In the genomic region with DNA sequence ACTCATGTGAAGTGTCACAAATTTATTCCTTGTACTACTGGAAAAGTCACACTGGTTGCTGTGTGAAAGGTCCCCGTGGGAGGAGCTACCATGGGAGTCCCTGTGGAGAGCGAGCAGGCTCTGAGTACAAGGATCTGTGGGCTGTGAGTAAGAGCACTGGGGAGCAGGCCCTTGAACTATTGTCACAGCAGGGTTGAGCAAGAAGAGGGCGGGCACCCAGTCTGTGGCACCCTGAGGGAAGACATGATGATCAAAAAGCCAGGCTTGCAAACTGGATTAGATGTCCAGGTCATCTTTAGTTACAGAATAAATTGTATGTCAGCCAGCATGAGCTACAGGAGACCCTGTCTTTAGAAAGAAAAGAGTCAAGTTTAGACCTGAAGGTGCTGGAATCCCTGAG, we compare ENCODE assay signal across 24 mouse cellular contexts. TPM values are rescaled to one million over a fixed set of nuclear protein-coding genes. Genes with fewer than 3 reads are reported as not detected.
DNase-seq lines count a peak whose midpoint lies in the region; ATAC-seq lines count a peak whose summit lies in the region.
"Had no signal": no experiment of that assay in that cellular context is flagged by ENCODE, and none has a peak within 500 bp of the region (broad histone marks: within the 10 kb centered on the region; RNA-seq: fewer than 3 reads in every experiment).

No protein-coding gene starts in this region.

- H3K9ac ChIP-seq in heart, embryonic 11.5 days (ENCODE audit: low read depth, low read length): no peak overlapping the region
- H3K9ac ChIP-seq: limb, embryonic 15.5 days; neural tube, embryonic 12.5 days had no signal

- 57% methylated on average over 3 of the region's 3 CpGs for WGBS in heart, embryonic 11.5 days (ENCODE audit: insufficient replicate concordance)

- H3K36me3 ChIP-seq in heart, embryonic 11.5 days (ENCODE audit: control insufficient read depth, insufficient read depth, low read length): no peaks in the 10 kb centered on the region
- H3K36me3 ChIP-seq: forebrain, embryonic 10.5 days; hindbrain, embryonic 10.5 days; limb, embryonic 15.5 days; neural tube, embryonic 12.5 days had no signal

- peak; percentile 75 for DNase-seq in heart, adult 11 months
- DNase-seq in adrenal gland, adult 18-20 months (ENCODE audit: low spot score in 2 of 2): peak; percentile 49 to 55
- DNase-seq in fat pad, adult 2 months (ENCODE audit: extremely low read depth, low read depth, low spot score): peak; percentile 91
- DNase-seq in lung, postnatal 36 days: peak; percentile 72
- no peak for DNase-seq in cerebellum, postnatal 10 days
- no peak for DNase-seq in gastrocnemius, adult 18-20 months (ENCODE audit: low spot score)
- DNase-seq: cerebellum, postnatal 25 days; gastrocnemius, postnatal 36 days; right cerebral cortex, postnatal 4 days; thymus, adult 2 months had no signal

- H3K4me1 ChIP-seq in heart, embryonic 11.5 days (ENCODE audit: control insufficient read depth, insufficient read depth, low read length): no peaks in the 10 kb centered on the region
- H3K4me1 ChIP-seq: forebrain, embryonic 10.5 days; hindbrain, embryonic 10.5 days; limb, embryonic 15.5 days; neural tube, embryonic 12.5 days had no signal

- no peaks in the 10 kb centered on the region for H3K9me3 ChIP-seq in heart, embryonic 11.5 days (replicated peaks; ENCODE audit: control insufficient read depth, low read length)
- H3K9me3 ChIP-seq: forebrain, embryonic 10.5 days; hindbrain, embryonic 10.5 days; limb, embryonic 15.5 days; neural tube, embryonic 12.5 days had no signal

- no peak overlapping the region for H3K4me2 ChIP-seq in heart, embryonic 11.5 days
- H3K4me2 ChIP-seq: limb, embryonic 15.5 days; neural tube, embryonic 12.5 days had no signal

- H3K27me3 ChIP-seq in heart, embryonic 11.5 days (ENCODE audit: control insufficient read depth, insufficient read depth, low read length): no peaks in the 10 kb centered on the region
- H3K27me3 ChIP-seq: limb, embryonic 15.5 days; neural tube, embryonic 12.5 days had no signal

- ATAC-seq in heart, embryonic 11.5 days (replicated peaks; ENCODE audit: insufficient number of reproducible peaks, low FRiP score, low TSS enrichment): no peak
- no peak for ATAC-seq in erythroid progenitor cell, adult 5-6 weeks (replicated peaks; ENCODE audit: low FRiP score, poor library complexity, severe bottlenecking)
- ATAC-seq: activated CD4-positive, CD25-positive, alpha-beta regulatory T cell, adult 4 months; inflammation-experienced regulatory T-cells, adult 6 months had no signal

- no peak overlapping the region for H3K4me3 ChIP-seq in heart, embryonic 11.5 days (ENCODE audit: low read depth, low read length)
- H3K4me3 ChIP-seq: forebrain, embryonic 10.5 days; hindbrain, embryonic 10.5 days; limb, embryonic 15.5 days; neural tube, embryonic 12.5 days had no signal

- no peak overlapping the region for H3K27ac ChIP-seq in heart, embryonic 11.5 days (ENCODE audit: low read depth, low read length)
- H3K27ac ChIP-seq: forebrain, embryonic 10.5 days; hindbrain, embryonic 10.5 days; limb, embryonic 15.5 days; neural tube, embryonic 12.5 days had no signal

RNA-seq across cellular contexts. Expression of a gene that starts 26.3 kb away (rescaled TPM):
- 12.8 and 13.9 TPM in 2 replicates for polyA plus RNA-seq in heart, embryonic 11.5 days (2014; fragmentation: Nextera tagmentation; extraction: Ambion mirVana)
- 100 to 1,000 TPM; 622 to 707 TPM for total RNA-seq in adrenal gland, adult 18-20 months (2021)
- 21.6 and 42.8 TPM in 2 replicates for total RNA-seq in erythroid progenitor cell, adult 5-6 weeks (2015; ENCODE audit: low replicate concordance)
- 40.8 and 44.3 TPM in 2 replicates for total RNA-seq in erythroid progenitor cell, adult 5-6 weeks (2017; ENCODE audit: low replicate concordance)
- 100 to 1,000 TPM in 1 of 2 experiments, 10 to 100 TPM in 1; 57.4 to 111 TPM for total RNA-seq in gastrocnemius, adult 18-20 months (2021)

RNA-seq across cellular contexts. Expression of a gene that starts 38.2 kb away (rescaled TPM):
- polyA plus RNA-seq in heart, embryonic 11.5 days (2014; fragmentation: Nextera tagmentation; extraction: Ambion mirVana): not detected in 2 replicates
- total RNA-seq in adrenal gland, adult 18-20 months (2021): 100 to 1,000 TPM in 1 of 2 experiments, 10 to 100 TPM in 1; 42.0 to 133 TPM
- total RNA-seq in erythroid progenitor cell, adult 5-6 weeks (2015; ENCODE audit: low replicate concordance): not detected in 2 replicates
- total RNA-seq in erythroid progenitor cell, adult 5-6 weeks (2017; ENCODE audit: low replicate concordance): not detected in 2 replicates
- total RNA-seq in gastrocnemius, adult 18-20 months (2021): not detected
- total RNA-seq: gastrocnemius, postnatal 36 days; left cerebral cortex, postnatal 10 days; megakaryocyte, adult 5-6 weeks; midbrain, postnatal 0 days had no signal
- polyA plus RNA-seq: activated CD4-positive, CD25-positive, alpha-beta regulatory T cell, adult 4 months; embryonic facial prominence, embryonic 11.5 days; forebrain, embryonic 10.5 days; frontal cortex, adult 2 months; heart, embryonic 14.5 days; inflammation-experienced regulatory T-cells, adult 6 months; limb, embryonic 15.5 days; midbrain, postnatal 0 days; neural tube, embryonic 12.5 days had no signal

RNA-seq across cellular contexts. Expression of a gene that starts 59.4 kb away (rescaled TPM):
- 0.72 and 1.3 TPM in 2 replicates for polyA plus RNA-seq in heart, embryonic 11.5 days (2014; fragmentation: Nextera tagmentation; extraction: Ambion mirVana)
- total RNA-seq in adrenal gland, adult 18-20 months (2021): 10 to 100 TPM; 64.3 to 94.0 TPM
- total RNA-seq in erythroid progenitor cell, adult 5-6 weeks (2015; ENCODE audit: low replicate concordance): not detected in 2 replicates
- not detected in 2 replicates for total RNA-seq in erythroid progenitor cell, adult 5-6 weeks (2017; ENCODE audit: low replicate concordance)
- total RNA-seq in gastrocnemius, adult 18-20 months (2021): 1 to 10 TPM; 1.9 to 2.1 TPM
- total RNA-seq: megakaryocyte, adult 5-6 weeks had no signal

Comparison
In these comparisons a context has a peak if more than half of its experiments do, and no peak if none do; other contexts are left out.
1. DNase-seq: peak in heart, adult 11 months (single experiment), adrenal gland, adult 18-20 months (2 of 2), fat pad, adult 2 months (single experiment) and lung, postnatal 36 days (single experiment); none in cerebellum, postnatal 10 days (0 of 2) and gastrocnemius, adult 18-20 months (single experiment).
2. RNA of a gene that starts 26.3 kb away (total RNA-seq): 622 to 707 TPM in adrenal gland, adult 18-20 months; 57.4 to 111 TPM in gastrocnemius, adult 18-20 months and 21.6 to 44.3 TPM in erythroid progenitor cell, adult 5-6 weeks; every median in the first group is over 4 times any median in the second.
3. RNA of a gene that starts 38.2 kb away (total RNA-seq): 42.0 to 133 TPM in adrenal gland, adult 18-20 months; not detected in gastrocnemius, adult 18-20 months and not detected in erythroid progenitor cell, adult 5-6 weeks; every median in the first group is over 10 times any median in the second.
4. RNA of a gene that starts 59.4 kb away (total RNA-seq): 64.3 to 94.0 TPM in adrenal gland, adult 18-20 months; 1.9 to 2.1 TPM in gastrocnemius, adult 18-20 months and not detected in erythroid progenitor cell, adult 5-6 weeks; every median in the first group is over 10 times any median in the second.